Mouse (Mus musculus) hindbrain, embryonic 16.5 days (tissue): ENCODE results near the gene Rtn4rl1. TPM values are rescaled to one million over a fixed set of nuclear protein-coding genes. Genes with fewer than 3 reads are reported as not detected.

ENCODE experiments used
- ATAC-seq: fragments of 200-750 bp; cut with Nextera tagmentation; 2 replicates; pipeline ENCODE4 v1.8.0; 2017; ENCODE audit warnings: moderate TSS enrichment, moderate library complexity
- H3K27ac ChIP-seq: fragments of 300-500 bp; sonication (generic); 2 replicates; pipeline ENCODE4 v1.5.1; 2014; ENCODE audit warnings: low read depth, mild to moderate bottlenecking, control low read depth, low read length, moderate library complexity
- H3K27me3 ChIP-seq: fragments of 300-500 bp; sonication (generic); replicated peaks from 2 replicates; pipeline ENCODE4 v1.6.1; 2014; ENCODE audit warnings: low read length; ENCODE audit not compliant: control insufficient read depth, insufficient read depth
- H3K36me3 ChIP-seq: fragments of 300-500 bp; sonication (generic); 2 replicates; pipeline ENCODE4 v1.6.1; 2014; ENCODE audit warnings: mild to moderate bottlenecking, low read length, moderate library complexity, mixed read lengths; ENCODE audit not compliant: control insufficient read depth, insufficient read depth
- H3K4me1 ChIP-seq: fragments of 300-500 bp; sonication (generic); 2 replicates; pipeline ENCODE4 v1.6.1; 2014; ENCODE audit warnings: low read depth, low read length; ENCODE audit not compliant: control insufficient read depth, insufficient read depth
- H3K4me2 ChIP-seq: fragments of 300-500 bp; sonication (generic); 2 replicates; pipeline ENCODE4 v1.6.1; 2014; ENCODE audit warnings: mild to moderate bottlenecking, low read length, control low read depth, moderate library complexity
- H3K4me3 ChIP-seq: fragments of 300-500 bp; sonication (generic); 2 replicates; pipeline ENCODE4 v1.5.1; 2014; ENCODE audit warnings: mild to moderate bottlenecking, low read length, control low read depth, moderate library complexity
- H3K9ac ChIP-seq: fragments of 300-500 bp; sonication (generic); 2 replicates; pipeline ENCODE4 v1.6.1; 2014; ENCODE audit warnings: low read depth, mild to moderate bottlenecking, control low read depth, low read length, moderate library complexity
- H3K9me3 ChIP-seq: fragments of 300-500 bp; sonication (generic); 2 replicates; pipeline ENCODE4 v1.6.1; 2014; ENCODE audit warnings: mild to moderate bottlenecking, low read length, moderate library complexity; ENCODE audit not compliant: control insufficient read depth
- WGBS: fragments of 180-500 bp; shearing (Covaris S2); extraction: QIAGEN DNeasy Blood & Tissue Kit; methylation state at CpG from one replicate; pipeline ENCODE4 v1.1.7; 2014; 5-methylcytosine and 5-hydroxymethylcytosine counted together
- polyA plus RNA-seq: library from polyadenylated mRNA; unstranded; fragments of >200 nt; fragmentation: Nextera tagmentation; extraction: Ambion mirVana; gene quantifications from 2 replicates; pipeline ENCODE4 v1.2.1, GENCODE M21; 2015

Rtn4rl1 gene
- polyA plus RNA-seq, 1 experiment from 2014 or later = 10.7 TPM

- peaks cover 20% of the 10 kb centered on the region for H3K4me1 ChIP-seq
- WGBS = 43% methylated on average over 9 of the region's 9 CpGs
- H3K9me3 ChIP-seq = no peaks in the 10 kb centered on the region
- no peaks in the 10 kb centered on the region for H3K36me3 ChIP-seq
- ATAC-seq = no peak
- no peak overlapping the region for H3K4me2 ChIP-seq
- H3K4me3 ChIP-seq = no peak overlapping the region
- 0 out of 2 replicates have a peak overlapping the region, but pooled peaks have one; percentile 21 for H3K27ac ChIP-seq
- H3K27me3 ChIP-seq = no peaks in the 10 kb centered on the region
- H3K9ac ChIP-seq = peak overlapping the region; percentile 28; the same call in 1 of the 2 replicates
These were observed 74.3 kb downstream of the Rtn4rl1 start for GRCm38 (mm10) chr11:75267826-75268281.

DNA sequence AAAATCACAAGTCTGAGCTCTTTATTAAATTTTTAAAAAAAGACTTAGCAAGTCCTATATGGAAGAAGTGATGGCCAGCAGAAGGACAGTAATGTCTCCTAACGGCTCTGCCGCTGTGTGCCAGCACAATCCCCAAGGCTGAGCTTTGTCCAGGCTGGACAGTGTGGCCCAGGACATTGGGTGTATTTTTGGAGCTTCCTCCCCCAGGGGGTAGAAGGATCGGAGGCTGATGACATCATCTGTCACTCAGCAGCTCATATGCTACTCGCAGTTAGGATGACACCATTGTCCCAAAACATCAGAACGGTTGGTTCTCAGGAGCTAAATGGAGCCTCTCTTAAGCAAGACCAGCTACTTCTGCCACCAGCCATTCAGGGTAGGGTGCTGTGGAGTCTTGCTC is 74.9 kb downstream of the Rtn4rl1 start:
- no peak for ATAC-seq
- no peak overlapping the region for H3K9ac ChIP-seq
- H3K4me2 ChIP-seq = no peak overlapping the region
- 62% methylated on average over 5 of the region's 5 CpGs for WGBS
- H3K4me3 ChIP-seq = no peak overlapping the region
- no peaks in the 10 kb centered on the region for H3K36me3 ChIP-seq
- H3K4me1 ChIP-seq = peaks cover 20% of the 10 kb centered on the region
- no peaks in the 10 kb centered on the region for H3K9me3 ChIP-seq
- no peaks in the 10 kb centered on the region for H3K27me3 ChIP-seq
- 0 out of 2 replicates have a peak overlapping the region, but pooled peaks have one; percentile 21 for H3K27ac ChIP-seq

GRCm38 (mm10) chr11:75269213-75269612 is 75.6 kb downstream of the Rtn4rl1 start:
- no peak overlapping the region for H3K27ac ChIP-seq
- H3K27me3 ChIP-seq = no peaks in the 10 kb centered on the region
- no peaks in the 10 kb centered on the region for H3K36me3 ChIP-seq
- no peak overlapping the region for H3K4me3 ChIP-seq
- H3K4me2 ChIP-seq = no peak overlapping the region
- peaks cover 16% of the 10 kb centered on the region for H3K4me1 ChIP-seq
- no peak for ATAC-seq
- no peaks in the 10 kb centered on the region for H3K9me3 ChIP-seq
- 85% methylated on average over 4 of the region's 4 CpGs for WGBS
- H3K9ac ChIP-seq = no peak overlapping the region

DNA sequence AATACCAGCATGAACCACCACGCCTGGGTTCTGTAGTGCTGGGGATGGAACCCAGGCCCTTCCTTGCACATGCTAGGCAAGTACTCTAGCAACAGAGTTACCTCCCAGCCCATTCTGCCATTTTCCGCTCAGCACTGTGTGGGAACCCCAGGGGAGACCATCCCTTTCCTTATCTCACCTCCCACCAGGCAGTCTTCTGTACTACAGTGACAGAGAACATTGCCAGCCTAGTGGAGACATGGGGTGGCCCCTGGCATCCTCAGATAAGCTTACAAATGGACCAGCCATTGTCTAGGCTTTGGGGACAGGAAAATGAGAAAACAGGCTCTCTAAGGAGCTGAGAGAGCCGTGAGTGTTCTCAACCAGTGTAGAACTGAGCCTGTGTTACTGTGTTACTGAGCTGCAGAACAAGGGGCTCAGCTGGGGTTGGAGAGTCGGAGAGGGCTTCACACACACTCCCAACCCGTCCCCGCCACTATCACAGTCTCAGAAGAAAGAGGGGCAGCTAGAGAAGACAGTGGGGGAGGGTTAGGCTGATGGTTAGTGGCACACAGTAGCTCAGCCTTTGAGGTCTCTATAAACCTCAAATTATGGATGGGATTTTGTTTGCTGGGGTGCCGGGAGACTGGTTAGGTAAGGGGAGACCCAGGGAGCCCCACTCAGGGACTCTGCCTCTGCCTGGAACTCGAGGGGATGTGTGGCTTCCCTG is 76.8 kb downstream of the Rtn4rl1 start:
- H3K36me3 ChIP-seq = no peaks in the 10 kb centered on the region
- H3K4me3 ChIP-seq = no peak overlapping the region
- H3K4me1 ChIP-seq = peaks cover 26% of the 10 kb centered on the region
- no peak overlapping the region for H3K27ac ChIP-seq
- ATAC-seq = no peak
- H3K9ac ChIP-seq = no peak overlapping the region
- H3K4me2 ChIP-seq = no peak overlapping the region
- no peaks in the 10 kb centered on the region for H3K27me3 ChIP-seq
- WGBS = 59% methylated on average over 8 of the region's 8 CpGs
- H3K9me3 ChIP-seq = no peaks in the 10 kb centered on the region

- WGBS = 59% methylated on average over 7 of the region's 7 CpGs
- peaks cover 26% of the 10 kb centered on the region for H3K4me1 ChIP-seq
- no peak overlapping the region for H3K27ac ChIP-seq
These were observed 77.4 kb downstream of the Rtn4rl1 start for GRCm38 (mm10) chr11:75270985-75271434.

GRCm38 (mm10) chr11:75273466-75273865 is 79.9 kb downstream of the Rtn4rl1 start:
- no peaks in the 10 kb centered on the region for H3K27me3 ChIP-seq
- H3K4me3 ChIP-seq = no peak overlapping the region
- peak overlapping the region; percentile 34 for H3K4me2 ChIP-seq
- H3K9me3 ChIP-seq = no peaks in the 10 kb centered on the region
- no peaks in the 10 kb centered on the region for H3K36me3 ChIP-seq
- 6% methylated on average over 8 of the region's 8 CpGs for WGBS
- H3K9ac ChIP-seq = peak overlapping the region; percentile 39; the same call in 1 of the 2 replicates
- peak; percentile 80 for ATAC-seq
- peak overlapping the region; percentile 48 for H3K27ac ChIP-seq
- H3K4me1 ChIP-seq = peaks cover 22% of the 10 kb centered on the region

More at GRCm38 (mm10) chr11:75270985-75271434, 77.4 kb downstream of the Rtn4rl1 start:
- no peaks in the 10 kb centered on the region for H3K36me3 ChIP-seq
- no peak overlapping the region for H3K9ac ChIP-seq
- no peaks in the 10 kb centered on the region for H3K27me3 ChIP-seq
- ATAC-seq = 0 out of 2 replicates have a peak, but pooled peaks have one; percentile 19
- no peak overlapping the region for H3K4me3 ChIP-seq
- no peaks in the 10 kb centered on the region for H3K9me3 ChIP-seq
- H3K4me2 ChIP-seq = no peak overlapping the region

DNA sequence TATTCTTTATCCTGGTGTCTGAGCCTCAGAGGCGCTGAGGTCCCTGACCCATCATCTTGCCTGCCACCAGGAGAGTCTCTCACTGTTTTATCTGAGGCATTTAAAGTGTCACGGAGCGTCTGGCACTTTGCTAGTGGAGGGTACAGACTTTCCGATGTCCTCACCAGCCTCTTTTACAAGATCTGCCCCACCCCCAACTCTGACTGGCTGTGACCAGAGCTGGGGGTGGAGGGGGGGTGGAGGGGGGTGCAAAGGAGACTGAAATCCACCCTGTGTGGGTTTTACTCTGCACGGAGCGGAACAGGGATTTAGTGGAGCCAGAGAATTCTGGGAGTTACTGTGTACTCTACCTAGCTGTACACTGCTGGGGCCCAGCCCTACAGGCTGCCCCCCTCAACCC is 81.5 kb downstream of the Rtn4rl1 start:
- Histone ChIP-seq H3K27ac (no peak overlapping the region), H3K4me2 (no peak overlapping the region), H3K27me3 (no peaks in the 10 kb centered on the region), H3K9ac (0 out of 2 replicates have a peak overlapping the region, but pooled peaks have one; percentile 3), H3K4me3 (no peak overlapping the region), H3K36me3 (no peaks in the 10 kb centered on the region), H3K9me3 (no peaks in the 10 kb centered on the region), H3K4me1 (peaks cover 33% of the 10 kb centered on the region)
- 29% methylated on average over 6 of the region's 6 CpGs for WGBS
- ATAC-seq = no peak

GRCm38 (mm10) chr11:75278115-75278514 is 84.5 kb downstream of the Rtn4rl1 start:
- ATAC-seq = no peak
- H3K9me3 ChIP-seq = no peaks in the 10 kb centered on the region
- H3K27me3 ChIP-seq = no peaks in the 10 kb centered on the region
- no peaks in the 10 kb centered on the region for H3K36me3 ChIP-seq
- H3K9ac ChIP-seq = no peak overlapping the region
- H3K4me1 ChIP-seq = peaks cover 53% of the 10 kb centered on the region
- H3K4me2 ChIP-seq = no peak overlapping the region
- no peak overlapping the region for H3K4me3 ChIP-seq
- 42% methylated on average over 7 of the region's 7 CpGs for WGBS
- H3K27ac ChIP-seq = no peak overlapping the region

GRCm38 (mm10) chr11:75279013-75279341 is 85.4 kb downstream of the Rtn4rl1 start:
- Histone ChIP-seq H3K27me3 (no peaks in the 10 kb centered on the region), H3K4me2 (peak overlapping the region; percentile 44), H3K4me1 (peaks cover 47% of the 10 kb centered on the region), H3K9ac (peak overlapping the region; percentile 45), H3K27ac (0 out of 2 replicates have a peak overlapping the region, but pooled peaks have one; percentile 29), H3K4me3 (peak overlapping the region; percentile 11; the same call in 1 of the 2 replicates), H3K36me3 (no peaks in the 10 kb centered on the region), H3K9me3 (no peaks in the 10 kb centered on the region)
- no peak for ATAC-seq
- 15% methylated on average over 4 of the region's 4 CpGs for WGBS
